Mouse (Mus musculus): ENCODE results near the gene Gdpgp1.

- TF ChIP-seq CTCF (conservative IDR thresholded peaks at IDR 0.05; ENCODE audit: low read length), result no peak
- no peak for TF ChIP-seq NANOG (IDR thresholded peaks at IDR 0.05; ENCODE audit: borderline replicate concordance, low read length)
Observed at GRCm38 (mm10) chr7:80246148-80246721, 13.6 kb downstream of the Gdpgp1 start, which contains the start of gene Ttll13.

All from E14TG2a.4 (cell line).